Mouse (Mus musculus): ENCODE measurements around the gene Otud7b. TPM values are rescaled to one million over a fixed set of nuclear protein-coding genes. Genes with fewer than 3 reads are reported as not detected.

Otud7b gene
- total RNA-seq, 2 experiments from 2014 or later, result 46.6 to 49.0 TPM

GRCm38 (mm10) chr3:96082100-96082499 is 22.2 kb upstream of the Otud7b start:
- intact Hi-C loops (cut with DNase I), result loop anchor here (2.0 kb wide), 1 partner anchor 67 kb away; no protein-coding TSS in a partner anchor
- no peak for DNase-seq

GRCm38 (mm10) chr3:96082714-96083508 is 21.4 kb upstream of the Otud7b start:
- no peak for DNase-seq
- intact Hi-C loops (cut with DNase I), result loop anchor here (2.0 kb wide), 1 partner anchor 66 kb away; no protein-coding TSS in a partner anchor

- intact Hi-C loops (cut with DNase I), result no loop called here
- no peak for DNase-seq
Observed at GRCm38 (mm10) chr3:96084146-96084755, 20.1 kb upstream of the Otud7b start.

- DNase-seq, result no peak
- intact Hi-C loops (cut with DNase I), result no loop called here
Observed at GRCm38 (mm10) chr3:96087219-96087618, 17.1 kb upstream of the Otud7b start.

GRCm38 (mm10) chr3:96087801-96088200 is 16.5 kb upstream of the Otud7b start:
- no peak for DNase-seq
- intact Hi-C loops (cut with DNase I), result no loop called here

GRCm38 (mm10) chr3:96089882-96090489 is 14.3 kb upstream of the Otud7b start:
- intact Hi-C loops (cut with DNase I), result no loop called here
- no peak for DNase-seq

GRCm38 (mm10) chr3:96091146-96091545 is 13.2 kb upstream of the Otud7b start:
- intact Hi-C loops (cut with DNase I), result no loop called here

GRCm38 (mm10) chr3:96091966-96092365 is 12.4 kb upstream of the Otud7b start:
- DNase-seq, result no peak
- intact Hi-C loops (cut with DNase I), result no loop called here

More at GRCm38 (mm10) chr3:96091146-96091545, 13.2 kb upstream of the Otud7b start:
- DNase-seq, result no peak

- DNase-seq, result no peak
- intact Hi-C loops (cut with DNase I), result no loop called here
Observed at GRCm38 (mm10) chr3:96093509-96093908, 10.8 kb upstream of the Otud7b start.

GRCm38 (mm10) chr3:96094203-96094602 is 10.1 kb upstream of the Otud7b start:
- DNase-seq, result no peak
- intact Hi-C loops (cut with DNase I), result no loop called here

- intact Hi-C loops (cut with DNase I), result no loop called here
- DNase-seq, result no peak
Observed at GRCm38 (mm10) chr3:96098168-96098567, 6.2 kb upstream of the Otud7b start.

- intact Hi-C loops (cut with DNase I), result no loop called here
- DNase-seq, result peak in 1 of 2 experiments; percentile 49
Observed at GRCm38 (mm10) chr3:96098616-96099267, 5.6 kb upstream of the Otud7b start.

- DNase-seq, result no peak
Observed at GRCm38 (mm10) chr3:96102100-96102872, 2.0 kb upstream of the Otud7b start.

GRCm38 (mm10) chr3:96103901-96104260 is 446 bp upstream of the Otud7b start:
- intact Hi-C loops (cut with DNase I), result no loop called here
- no peak for DNase-seq

More at GRCm38 (mm10) chr3:96102100-96102872, 2.0 kb upstream of the Otud7b start:
- intact Hi-C loops (cut with DNase I), result no loop called here

GRCm38 (mm10) chr3:96105232-96105747 is 963 bp downstream of the Otud7b start:
- intact Hi-C loops (cut with DNase I), result no loop called here
- no peak for DNase-seq

GRCm38 (mm10) chr3:96106151-96106550 is 1.8 kb downstream of the Otud7b start:
- intact Hi-C loops (cut with DNase I), result no loop called here
- DNase-seq, result no peak

- intact Hi-C loops (cut with DNase I), result no loop called here
- DNase-seq, result no peak
Observed at GRCm38 (mm10) chr3:96108315-96108714, 4.0 kb downstream of the Otud7b start.

GRCm38 (mm10) chr3:96113251-96113650 is 8.9 kb downstream of the Otud7b start:
- no peak for DNase-seq

GRCm38 (mm10) chr3:96118142-96118541 is 13.8 kb downstream of the Otud7b start:
- intact Hi-C loops (cut with DNase I), result no loop called here
- no peak for DNase-seq

More at GRCm38 (mm10) chr3:96113251-96113650, 8.9 kb downstream of the Otud7b start:
- intact Hi-C loops (cut with DNase I), result no loop called here

GRCm38 (mm10) chr3:96118702-96119101 is 14.4 kb downstream of the Otud7b start:
- intact Hi-C loops (cut with DNase I), result no loop called here

More at GRCm38 (mm10) chr3:96118702-96119101, 14.4 kb downstream of the Otud7b start:
- DNase-seq, result no peak
